Mouse (Mus musculus) liver, embryonic 14.5 days (tissue): ENCODE measurements around the gene Nod2. TPM values are rescaled to one million over a fixed set of nuclear protein-coding genes. Genes with fewer than 3 reads are reported as not detected.

ENCODE experiments used
- ATAC-seq: fragments of 200-750 bp; cut with Nextera tagmentation; 2 replicates; pipeline ENCODE4 v1.8.0; 2017; ENCODE audit warnings: moderate number of reproducible peaks, mild to moderate bottlenecking, moderate library complexity; ENCODE audit not compliant: insufficient read depth
- DNase-seq, 3 experiments: peaks; one replicate each; pipeline ENCODE4 v3.0.0-alpha.2; 2012 to 2013; ENCODE audit warnings: low read depth in 3 of 3, low spot score in 3 of 3
- H3K27ac ChIP-seq: fragments of 300-500 bp; sonication (generic); 2 replicates; pipeline ENCODE4 v1.5.1; 2014; ENCODE audit warnings: moderate library complexity, mild to moderate bottlenecking, control low read depth, inconsistent platforms
- H3K27me3 ChIP-seq: fragments of 300-500 bp; sonication (generic); 2 replicates; pipeline ENCODE4 v1.6.1; 2014; ENCODE audit warnings: mild to moderate bottlenecking, low read length, moderate library complexity; ENCODE audit not compliant: control insufficient read depth, insufficient read depth
- H3K36me3 ChIP-seq: fragments of 300-500 bp; sonication (generic); replicated peaks from 2 replicates; pipeline ENCODE4 v1.6.1; 2014; ENCODE audit warnings: low read depth; ENCODE audit not compliant: control insufficient read depth, insufficient read depth
- H3K4me1 ChIP-seq, 2 experiments: fragments of 200-500 bp in 1 of 2; fragments of 300-500 bp in 1 of 2; sonication (generic) in 1 of 2; replicated peaks; 2 replicates each; pipeline ENCODE4 v1.6.1; 2012 to 2014; ENCODE audit warnings: antibody characterized with exemption in 1 of 2, inconsistent platforms in 1 of 2, low read length in 1 of 2; ENCODE audit not compliant: control insufficient read depth in 2 of 2, insufficient read depth in 2 of 2
- H3K4me2 ChIP-seq: fragments of 300-500 bp; sonication (generic); 2 replicates; pipeline ENCODE4 v1.6.1; 2014; ENCODE audit warnings: low read depth, mild to moderate bottlenecking, control low read depth, moderate library complexity
- H3K4me3 ChIP-seq, 2 experiments: fragments of 200-500 bp in 1 of 2; fragments of 300-500 bp in 1 of 2; sonication (generic) in 1 of 2; 2 replicates each; pipeline ENCODE4 v1.5.1; 2012 to 2014; ENCODE audit warnings: low read depth in 2 of 2, low read length in 2 of 2, mild to moderate bottlenecking in 2 of 2, control low read depth in 1 of 2, inconsistent platforms in 1 of 2, moderate library complexity in 1 of 2; ENCODE audit not compliant: insufficient read depth in 1 of 2
- H3K9ac ChIP-seq: fragments of 300-500 bp; sonication (generic); replicated peaks from 2 replicates; pipeline ENCODE4 v1.6.1; 2014; ENCODE audit warnings: mild to moderate bottlenecking, control low read depth, moderate library complexity
- H3K9me3 ChIP-seq: fragments of 300-500 bp; sonication (generic); 2 replicates; pipeline ENCODE4 v1.6.1; 2016; ENCODE audit warnings: low read length, mixed read lengths; ENCODE audit not compliant: control insufficient read depth
- CTCF ChIP-seq: IDR thresholded peaks from 2 replicates; pipeline ENCODE4 v1.5.1; 2016; ENCODE audit warnings: antibody characterized with exemption, low read depth, control low read depth
- EP300 ChIP-seq: IDR thresholded peaks from 2 replicates; pipeline ENCODE4 v1.6.1; 2016; ENCODE audit warnings: antibody characterized with exemption, low read depth
- WGBS: fragments of 180-500 bp; shearing (Covaris S2); extraction: QIAGEN DNeasy Blood & Tissue Kit; methylation state at CpG from one replicate; pipeline ENCODE4 v1.1.7; 2014; ENCODE audit not compliant: insufficient replicate concordance; 5-methylcytosine and 5-hydroxymethylcytosine counted together
- polyA plus RNA-seq, 2 experiments: library from polyadenylated mRNA; depleted of rRNA in 1 of 2; stranded (reverse) in 1 of 2; unstranded in 1 of 2; fragments of >200 nt; fragmentation: Nextera tagmentation in 1 of 2; extraction: Ambion mirVana in 1 of 2; gene quantifications; 2 replicates each; pipeline versions ENCODE4 v1.2.1 to v1.2.3; 2012 to 2014

The Nod2 gene
- polyA plus RNA-seq, 2 experiments, result 0.04 TPM; not detected in 1

- Histone ChIP-seq H3K27me3 (no peaks in the 10 kb centered on the region), H3K4me3 (no peak overlapping the region), H3K9ac (no peak overlapping the region), H3K4me1 (no peaks in the 10 kb centered on the region), H3K9me3 (no peaks in the 10 kb centered on the region), H3K4me2 (no peak overlapping the region), H3K27ac (no peak overlapping the region), H3K36me3 (no peaks in the 10 kb centered on the region)
- 43% methylated on average over 14 of the region's 14 CpGs for WGBS
- DNase-seq (peak in 1 of 3 experiments; percentile 46), ATAC-seq (no peak)
- TF ChIP-seq EP300 (no peak), CTCF (no peak)
These were observed 21.4 kb downstream of the Nod2 start for GRCm38 (mm10) chr8:88668400-88669086.

- H3K4me3 ChIP-seq, result no peak overlapping the region
- no peak for DNase-seq
- H3K9ac ChIP-seq, result no peak overlapping the region
- 70% methylated on average over 6 of the region's 6 CpGs for WGBS
- no peaks in the 10 kb centered on the region for H3K9me3 ChIP-seq
- no peak overlapping the region for H3K4me2 ChIP-seq
- H3K27ac ChIP-seq, result no peak overlapping the region
- TF ChIP-seq CTCF (no peak), EP300 (no peak)
- H3K36me3 ChIP-seq, result no peaks in the 10 kb centered on the region
- H3K27me3 ChIP-seq, result no peaks in the 10 kb centered on the region
- H3K4me1 ChIP-seq, result no peaks in the 10 kb centered on the region
- no peak for ATAC-seq
These were observed 23.7 kb downstream of the Nod2 start for GRCm38 (mm10) chr8:88670782-88671181.

DNA sequence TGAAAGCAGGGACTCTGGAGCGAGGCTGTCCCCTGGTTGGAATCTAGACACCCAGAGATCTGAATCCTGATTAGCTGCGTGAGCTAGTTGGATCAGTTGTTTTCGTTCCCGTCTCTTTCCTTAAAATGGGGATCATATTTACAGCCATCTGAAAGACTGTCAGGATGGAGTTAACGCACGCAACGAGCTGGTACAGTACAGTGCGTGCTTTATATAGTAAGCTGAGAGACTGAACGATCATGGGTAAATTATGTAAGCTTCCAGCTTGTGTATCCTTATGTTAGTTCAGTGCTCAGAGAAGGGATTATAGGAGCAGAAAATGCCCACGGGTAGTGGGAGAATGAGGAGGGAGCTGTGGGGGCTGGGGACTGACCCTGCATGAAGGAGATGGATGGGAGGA, 24.5 kb downstream of the Nod2 start:
- H3K4me3 ChIP-seq, result no peak overlapping the region
- DNase-seq (no peak), ATAC-seq (no peak)
- H3K27ac ChIP-seq, result no peak overlapping the region
- no peaks in the 10 kb centered on the region for H3K9me3 ChIP-seq
- TF ChIP-seq CTCF (no peak), EP300 (no peak)
- WGBS, result 67% methylated on average over 10 of the region's 10 CpGs
- H3K4me2 ChIP-seq, result no peak overlapping the region
- H3K9ac ChIP-seq, result no peak overlapping the region
- H3K27me3 ChIP-seq, result no peaks in the 10 kb centered on the region
- H3K4me1 ChIP-seq, result no peaks in the 10 kb centered on the region
- no peaks in the 10 kb centered on the region for H3K36me3 ChIP-seq

DNA sequence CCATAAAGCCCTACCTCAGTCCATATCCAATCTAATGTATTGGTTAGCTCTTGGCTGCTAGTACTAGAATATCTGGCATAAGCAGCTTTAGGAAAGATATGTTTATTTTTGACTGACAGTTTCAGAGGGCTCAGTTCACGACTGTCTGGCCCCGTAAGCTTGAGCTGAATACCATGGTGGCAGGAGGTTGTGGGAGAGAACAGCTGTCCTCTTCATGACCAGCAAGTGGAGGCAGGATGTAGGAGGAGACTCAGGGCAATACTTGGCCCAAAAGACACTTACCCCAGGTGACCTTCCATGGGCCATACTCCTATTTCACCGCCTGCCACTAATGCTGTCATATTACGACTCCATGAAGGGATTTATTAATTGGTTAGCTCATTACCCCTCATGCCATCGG, 26.7 kb downstream of the Nod2 start:
- ATAC-seq (no peak), DNase-seq (no peak)
- Histone ChIP-seq H3K4me2 (no peak overlapping the region), H3K4me1 (no peaks in the 10 kb centered on the region), H3K4me3 (no peak overlapping the region), H3K27ac (no peak overlapping the region), H3K9me3 (no peaks in the 10 kb centered on the region), H3K27me3 (no peaks in the 10 kb centered on the region), H3K36me3 (no peaks in the 10 kb centered on the region), H3K9ac (no peak overlapping the region)
- 65% methylated on average over 5 of the region's 5 CpGs for WGBS
- TF ChIP-seq EP300, result no peak
- TF ChIP-seq CTCF, result no peak

GRCm38 (mm10) chr8:88675372-88676165, 28.5 kb downstream of the Nod2 start:
- ATAC-seq (no peak), DNase-seq (no peak)
- no peaks in the 10 kb centered on the region for H3K4me1 ChIP-seq
- no peak overlapping the region for H3K4me3 ChIP-seq
- H3K9ac ChIP-seq, result no peak overlapping the region
- H3K4me2 ChIP-seq, result no peak overlapping the region
- no peaks in the 10 kb centered on the region for H3K27me3 ChIP-seq
- 64% methylated on average over 12 of the region's 12 CpGs for WGBS
- H3K9me3 ChIP-seq, result no peaks in the 10 kb centered on the region
- no peaks in the 10 kb centered on the region for H3K36me3 ChIP-seq
- no peak for TF ChIP-seq EP300
- no peak for TF ChIP-seq CTCF
- no peak overlapping the region for H3K27ac ChIP-seq
